Mouse (Mus musculus): ENCODE data around the gene Dohh. TPM values are rescaled to one million over a fixed set of nuclear protein-coding genes. Genes with fewer than 3 reads are reported as not detected.

Dohh gene
- polyA plus RNA-seq, 1 experiment: 64.0 TPM

DNA sequence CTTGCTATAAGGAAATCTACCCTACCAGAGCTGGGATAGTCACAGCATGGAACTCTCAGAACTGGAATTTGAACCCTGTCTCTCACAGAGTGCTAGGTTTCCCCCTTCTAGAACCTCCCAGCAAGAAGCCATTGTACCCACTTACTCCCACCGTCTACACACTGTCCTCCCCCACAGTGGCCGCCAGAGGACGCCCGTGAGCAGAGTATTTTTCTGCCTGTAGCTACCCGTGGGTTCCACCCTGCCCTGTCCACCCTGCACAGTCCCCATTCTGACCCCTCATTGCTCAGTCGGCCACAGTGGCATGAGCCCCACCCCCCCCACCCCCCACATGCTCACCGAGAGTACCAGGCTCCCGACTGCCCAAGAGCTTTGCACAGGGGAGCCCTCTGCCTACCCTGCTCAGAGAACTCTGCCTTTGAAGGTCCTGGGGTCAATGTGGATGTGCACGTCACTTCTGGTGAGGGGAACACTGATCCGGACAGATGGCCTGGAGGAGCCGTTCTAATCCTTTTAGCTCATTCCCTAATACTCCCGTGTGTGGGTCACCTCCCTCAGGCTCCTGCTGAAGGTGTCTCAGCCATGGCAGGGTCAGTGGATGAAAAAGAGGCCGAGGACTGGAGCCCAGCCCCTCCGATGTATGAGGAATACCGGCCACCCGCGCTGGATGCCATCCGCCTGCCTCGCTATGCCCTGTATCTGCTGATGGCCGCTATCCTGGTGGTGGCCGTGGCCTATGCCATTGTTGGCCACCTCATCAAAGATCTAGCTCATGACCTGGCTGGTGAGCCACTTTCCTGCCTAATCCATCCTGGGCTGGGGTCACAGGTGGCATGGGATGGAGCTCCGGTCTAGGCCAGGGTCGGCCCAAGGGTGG is 5.8 kb downstream of the Dohh start:
- TF ChIP-seq POLR2A (IDR thresholded peaks at IDR 0.05; ENCODE audit: borderline replicate concordance, extremely low read depth, insufficient read depth, insufficient read length, poor library complexity, severe bottlenecking) (no peak), CTCF (IDR thresholded peaks at IDR 0.05; ENCODE audit: borderline replicate concordance, extremely low read depth, insufficient read depth, insufficient read length) (peak; percentile 96)
- peak; percentile 67 for DNase-seq (ENCODE audit: low read depth)

DNA sequence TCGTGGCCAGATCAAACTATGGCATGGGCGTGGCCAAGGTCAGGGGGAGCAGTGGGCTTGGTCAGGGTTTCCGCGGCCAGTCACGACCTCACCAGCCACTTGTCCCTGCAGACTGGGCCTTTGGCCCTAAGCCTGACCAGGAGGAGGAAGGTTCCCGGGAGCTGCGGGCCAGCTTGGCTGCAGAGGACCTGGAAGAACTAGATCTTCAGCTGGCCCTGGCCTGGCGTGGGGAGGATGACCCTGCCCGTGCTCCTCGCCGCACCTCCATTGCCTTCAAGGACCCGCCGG is 6.4 kb downstream of the Dohh start:
- DNase-seq (ENCODE audit: low read depth): no peak
- TF ChIP-seq CTCF (IDR thresholded peaks at IDR 0.05; ENCODE audit: borderline replicate concordance, extremely low read depth, insufficient read depth, insufficient read length) (no peak), POLR2A (IDR thresholded peaks at IDR 0.05; ENCODE audit: borderline replicate concordance, extremely low read depth, insufficient read depth, insufficient read length, poor library complexity, severe bottlenecking) (no peak)

DNA sequence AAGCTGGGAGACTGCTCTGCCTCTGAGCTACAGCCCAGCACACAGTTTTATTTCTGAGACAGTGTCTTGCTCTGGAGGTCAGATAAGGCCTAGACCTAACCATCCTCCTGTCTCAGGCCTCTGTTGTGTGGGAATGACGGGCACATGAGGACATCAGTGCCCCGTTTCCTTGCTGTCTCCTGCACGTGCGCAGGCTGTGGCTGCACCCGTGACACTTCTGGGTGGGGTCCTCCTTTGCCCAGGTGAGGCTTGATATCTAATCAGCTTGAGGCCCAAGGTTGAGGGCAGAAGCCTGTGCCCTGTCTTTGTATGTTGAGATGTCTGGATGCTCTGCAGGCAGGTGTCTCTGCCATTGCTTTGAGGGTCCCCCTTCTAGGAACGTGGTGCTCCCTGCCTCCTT is 8.0 kb downstream of the Dohh start:
- DNase-seq (ENCODE audit: low read depth): no peak
- no peak for TF ChIP-seq CTCF (IDR thresholded peaks at IDR 0.05; ENCODE audit: borderline replicate concordance, extremely low read depth, insufficient read depth, insufficient read length)
- TF ChIP-seq POLR2A (IDR thresholded peaks at IDR 0.05; ENCODE audit: borderline replicate concordance, extremely low read depth, insufficient read depth, insufficient read length, poor library complexity, severe bottlenecking): no peak

DNA sequence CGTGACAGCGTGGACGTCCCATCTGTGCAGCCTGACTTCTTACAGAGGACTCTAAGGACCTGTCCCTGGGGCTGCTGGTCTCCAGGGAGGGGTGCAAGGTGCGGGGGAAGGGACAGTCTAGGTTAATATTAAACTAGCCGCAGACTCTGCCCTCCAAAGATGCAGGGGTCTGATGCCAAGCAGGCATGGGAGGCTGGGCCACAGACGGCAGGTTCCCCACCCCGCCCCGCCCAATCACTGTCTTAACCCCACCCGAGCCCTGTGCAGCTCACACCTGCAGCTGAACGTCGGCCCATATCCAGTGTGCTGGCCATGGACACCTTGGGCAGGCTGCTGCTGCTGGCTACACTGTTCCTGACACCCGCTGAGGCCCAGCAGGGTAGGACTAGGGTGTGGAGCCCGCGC is 8.6 kb downstream of the Dohh start, which contains the start of gene Smim24:
Smim24 (plus strand) TSS at position 271 of the 405 bp plus-strand sequence.
- TF ChIP-seq CTCF (IDR thresholded peaks at IDR 0.05; ENCODE audit: borderline replicate concordance, extremely low read depth, insufficient read depth, insufficient read length) (no peak), POLR2A (IDR thresholded peaks at IDR 0.05; ENCODE audit: borderline replicate concordance, extremely low read depth, insufficient read depth, insufficient read length, poor library complexity, severe bottlenecking) (no peak)
- no peak for DNase-seq (ENCODE audit: low read depth)

DNA sequence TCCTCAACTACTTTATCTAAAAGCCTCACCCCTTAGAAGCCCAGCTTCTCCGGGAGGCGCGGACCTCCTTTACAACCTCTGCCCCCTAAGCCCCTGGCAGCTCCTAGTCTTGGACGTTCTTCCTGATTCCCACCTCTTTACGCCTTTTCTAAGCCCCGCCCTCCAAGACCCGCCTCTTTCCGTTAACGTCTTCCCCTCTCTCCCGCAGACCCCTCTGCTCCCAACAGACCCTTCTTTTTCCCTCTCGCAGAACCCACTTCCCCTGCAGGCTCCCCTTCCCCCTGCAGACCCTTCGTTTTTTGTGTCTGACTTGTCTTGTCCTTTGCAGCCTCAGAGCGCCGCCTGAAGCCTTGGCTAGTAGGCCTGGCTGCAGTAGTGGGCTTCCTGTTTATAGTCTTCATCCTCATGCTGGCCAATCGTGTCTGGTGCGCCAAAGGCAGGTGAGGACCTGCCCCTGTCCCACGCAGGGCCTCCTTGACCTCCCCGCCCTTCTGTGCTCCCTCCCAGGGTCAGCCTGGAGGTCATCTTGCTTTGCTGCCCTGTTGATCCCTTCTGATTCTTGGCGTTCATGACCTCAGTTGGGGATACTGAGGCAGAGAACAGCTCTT is 9.3 kb downstream of the Dohh start:
- DNase-seq (ENCODE audit: low read depth): no peak
- TF ChIP-seq CTCF (IDR thresholded peaks at IDR 0.05; ENCODE audit: borderline replicate concordance, extremely low read depth, insufficient read depth, insufficient read length) (no peak), POLR2A (IDR thresholded peaks at IDR 0.05; ENCODE audit: borderline replicate concordance, extremely low read depth, insufficient read depth, insufficient read length, poor library complexity, severe bottlenecking) (no peak)

DNA sequence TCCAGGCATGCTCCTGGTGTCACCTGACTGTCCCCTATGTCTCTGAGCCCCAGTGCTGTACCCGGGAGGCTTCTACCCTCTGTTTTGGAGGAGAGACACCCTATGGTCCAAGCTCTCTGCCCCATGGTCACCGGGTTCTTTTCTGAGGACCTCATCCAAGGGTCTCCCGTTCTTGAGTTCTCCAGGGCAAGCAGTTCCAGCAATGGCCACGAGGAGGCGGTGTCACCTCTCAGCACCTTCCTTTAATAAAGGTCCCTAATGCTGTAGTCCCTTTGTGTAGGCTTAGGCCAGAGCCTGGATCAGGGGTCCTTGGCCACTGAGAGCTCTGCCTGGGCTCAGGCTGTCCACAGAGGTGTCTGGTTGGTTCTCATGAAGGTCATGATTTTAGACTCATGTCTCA is 10.9 kb downstream of the Dohh start:
- TF ChIP-seq CTCF (IDR thresholded peaks at IDR 0.05; ENCODE audit: borderline replicate concordance, extremely low read depth, insufficient read depth, insufficient read length) (peak; percentile 90), POLR2A (IDR thresholded peaks at IDR 0.05; ENCODE audit: borderline replicate concordance, extremely low read depth, insufficient read depth, insufficient read length, poor library complexity, severe bottlenecking) (no peak)
- peak; percentile 72 for DNase-seq (ENCODE audit: low read depth)

DNA sequence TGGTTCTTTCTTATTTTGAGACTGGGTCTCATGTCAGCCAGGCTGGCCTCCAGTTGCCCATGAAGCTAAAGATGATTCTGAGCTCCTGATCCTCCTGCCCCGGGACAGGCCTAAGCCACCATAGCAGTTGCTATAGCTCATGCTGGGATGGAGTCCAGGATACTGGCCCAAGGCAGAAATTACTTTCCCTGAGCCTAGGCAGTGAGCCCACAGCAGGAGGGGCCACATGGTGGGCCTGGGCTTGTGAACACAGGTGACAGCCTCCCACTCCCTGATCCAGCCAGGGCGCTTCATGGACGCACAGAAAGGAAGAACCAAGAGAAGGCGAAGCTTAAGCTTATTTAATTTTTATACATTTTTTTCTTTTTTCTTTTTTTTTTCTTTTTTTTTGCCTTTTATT is 11.6 kb downstream of the Dohh start:
- no peak for DNase-seq (ENCODE audit: low read depth)
- TF ChIP-seq POLR2A (IDR thresholded peaks at IDR 0.05; ENCODE audit: borderline replicate concordance, extremely low read depth, insufficient read depth, insufficient read length, poor library complexity, severe bottlenecking) (no peak), CTCF (IDR thresholded peaks at IDR 0.05; ENCODE audit: borderline replicate concordance, extremely low read depth, insufficient read depth, insufficient read length) (no peak)

DNA sequence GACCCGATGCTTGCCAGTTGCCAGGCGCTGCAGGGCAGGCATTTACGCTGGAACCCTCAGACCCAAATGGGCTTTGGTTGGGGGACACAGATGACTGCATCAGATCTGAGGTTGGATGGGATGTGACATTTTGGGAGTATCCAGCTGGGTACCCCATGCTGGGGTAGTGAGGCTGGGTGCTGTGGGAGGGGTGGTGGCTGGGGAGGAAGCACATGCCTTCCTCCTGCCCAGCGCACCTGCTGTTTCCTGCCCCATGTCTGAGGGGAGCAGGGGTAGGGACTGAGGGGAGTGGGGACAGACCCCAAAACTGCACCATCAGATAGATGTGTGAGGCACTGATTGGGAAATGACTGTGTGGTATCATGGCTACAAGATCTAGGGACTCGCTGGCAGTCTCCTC is 12.5 kb downstream of the Dohh start:
- TF ChIP-seq POLR2A (IDR thresholded peaks at IDR 0.05; ENCODE audit: borderline replicate concordance, extremely low read depth, insufficient read depth, insufficient read length, poor library complexity, severe bottlenecking) (no peak), CTCF (IDR thresholded peaks at IDR 0.05; ENCODE audit: borderline replicate concordance, extremely low read depth, insufficient read depth, insufficient read length) (no peak)
- DNase-seq (ENCODE audit: low read depth): no peak

DNA sequence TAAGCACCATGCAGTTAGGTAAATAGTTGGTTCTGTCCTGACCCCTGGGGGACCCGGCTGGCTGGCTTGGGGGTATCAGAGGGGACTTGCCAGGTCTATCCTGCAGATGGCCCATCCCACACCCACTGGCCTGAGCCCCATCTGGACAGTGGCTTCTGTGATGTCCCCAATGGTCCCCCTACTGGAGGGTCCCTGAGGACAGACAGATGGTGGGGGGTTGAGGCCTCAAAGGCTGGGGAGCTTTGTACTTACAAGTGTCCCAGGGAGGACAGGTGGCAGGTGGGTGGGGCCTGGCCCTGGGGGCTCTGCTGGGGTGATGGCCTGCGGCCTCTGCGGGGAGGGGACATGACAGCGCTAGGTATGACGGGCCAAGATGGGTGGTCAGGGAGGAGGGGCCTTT is 15.1 kb downstream of the Dohh start:
- DNase-seq (ENCODE audit: low read depth): no peak
- TF ChIP-seq CTCF (IDR thresholded peaks at IDR 0.05; ENCODE audit: borderline replicate concordance, extremely low read depth, insufficient read depth, insufficient read length): no peak
- TF ChIP-seq POLR2A (IDR thresholded peaks at IDR 0.05; ENCODE audit: borderline replicate concordance, extremely low read depth, insufficient read depth, insufficient read length, poor library complexity, severe bottlenecking): no peak

DNA sequence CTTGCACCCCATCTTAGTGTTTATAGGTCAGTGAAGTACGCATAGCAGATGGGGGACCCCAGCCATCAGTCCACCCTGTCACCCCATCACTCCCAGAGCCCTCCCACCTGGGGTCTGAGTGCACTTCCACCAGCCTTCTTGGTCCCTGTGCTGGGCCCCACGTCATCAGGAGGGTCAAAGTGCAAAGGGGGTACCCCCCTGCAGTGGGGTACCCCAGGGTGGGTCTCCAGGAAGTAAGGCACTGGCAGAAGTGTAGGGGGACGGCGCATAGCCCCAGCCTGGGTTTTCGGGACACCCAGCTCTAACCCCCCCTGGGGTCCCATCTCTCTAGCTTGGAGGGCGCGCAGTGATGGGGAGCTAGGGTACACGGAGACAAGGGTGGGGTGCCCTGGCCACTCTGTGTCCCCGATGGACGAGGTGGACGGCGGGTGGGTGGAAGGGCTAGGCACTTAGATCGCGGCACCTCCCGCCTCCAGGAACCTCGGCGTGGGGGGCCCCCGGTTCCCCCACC is 15.6 kb downstream of the Dohh start:
- DNase-seq (ENCODE audit: low read depth): no peak
- TF ChIP-seq CTCF (IDR thresholded peaks at IDR 0.05; ENCODE audit: borderline replicate concordance, extremely low read depth, insufficient read depth, insufficient read length): no peak
- no peak for TF ChIP-seq POLR2A (IDR thresholded peaks at IDR 0.05; ENCODE audit: borderline replicate concordance, extremely low read depth, insufficient read depth, insufficient read length, poor library complexity, severe bottlenecking)

DNA sequence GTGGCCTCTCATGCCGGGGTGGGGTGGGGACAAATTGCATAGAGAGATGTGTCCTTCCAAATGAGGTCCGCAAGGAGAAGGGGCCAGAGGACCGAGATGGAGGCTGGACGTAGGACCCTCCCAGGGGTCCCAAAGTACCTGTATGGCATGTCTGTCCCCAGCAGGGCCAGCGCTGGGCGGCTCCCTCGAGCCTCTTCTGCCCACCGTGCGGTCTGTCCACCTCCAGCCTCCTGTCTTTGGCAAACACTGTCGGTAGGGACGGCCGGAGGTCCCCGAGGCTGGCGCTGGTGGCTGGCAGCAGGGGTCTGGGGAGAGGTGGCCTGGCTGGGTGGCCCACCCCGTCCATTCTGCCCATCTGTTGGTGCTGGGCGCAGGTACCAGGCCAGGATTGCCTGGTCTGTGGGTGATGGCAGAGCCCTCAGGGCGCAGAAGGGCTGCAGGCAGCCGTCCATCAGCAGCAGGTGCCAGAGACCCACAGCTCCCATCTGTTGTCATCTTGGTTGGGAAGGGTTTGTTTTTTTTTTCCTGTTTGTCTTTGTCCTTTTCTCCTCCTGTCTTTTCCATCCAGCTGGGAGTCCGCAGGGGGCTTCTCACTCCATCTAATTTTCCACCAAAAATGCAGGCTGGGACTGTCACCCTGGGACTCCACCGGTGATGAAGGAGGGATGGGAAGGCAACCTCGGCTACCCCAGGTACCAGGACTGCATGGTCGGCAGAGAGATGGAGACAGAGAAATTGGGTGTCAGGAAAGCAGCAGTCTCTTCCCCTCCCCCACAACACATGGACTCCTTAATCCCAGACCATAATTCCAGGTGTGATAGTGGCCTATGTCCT is 16.4 kb downstream of the Dohh start:
- TF ChIP-seq CTCF (IDR thresholded peaks at IDR 0.05; ENCODE audit: borderline replicate concordance, extremely low read depth, insufficient read depth, insufficient read length): no peak
- no peak for TF ChIP-seq POLR2A (IDR thresholded peaks at IDR 0.05; ENCODE audit: borderline replicate concordance, extremely low read depth, insufficient read depth, insufficient read length, poor library complexity, severe bottlenecking)
- peak; percentile 65 for DNase-seq (ENCODE audit: low read depth)
